Mouse (Mus musculus): ENCODE measurements around the gene Fam50b.

GRCm38 (mm10) chr13:34737968-34738698, 3.5 kb downstream of the Fam50b start:
- TF ChIP-seq POLR2A (IDR thresholded peaks at IDR 0.05; ENCODE audit: low read depth, low read length) (no peak), CTCF (conservative IDR thresholded peaks at IDR 0.05; ENCODE audit: insufficient read depth, insufficient read length, low read depth, low read length) (no peak; the same call in 1 of the 2 replicates)
